Mouse (Mus musculus) large intestine, adult 2 months (tissue): ENCODE data around the gene Lepr. TPM values are rescaled to one million over a fixed set of nuclear protein-coding genes. Genes with fewer than 3 reads are reported as not detected.
"Not testable (repeated sequence)": the region's sequence is repeated elsewhere in the genome, so short reads cannot be mapped to it uniquely, and the experiment has no call there.

Source experiments
- DNase-seq: peaks from one replicate; pipeline ENCODE4 v3.0.0-alpha.2; 2012; ENCODE audit warnings: low read depth, low spot score
- WGBS: fragments of 180-500 bp; shearing (Covaris S2); methylation state at CpG from one replicate; pipeline ENCODE4 v1.1.7; 2018; 5-methylcytosine and 5-hydroxymethylcytosine counted together
- polyA plus RNA-seq: library from polyadenylated mRNA; depleted of rRNA; stranded (reverse); fragments of >200 nt; gene quantifications from 2 replicates; pipeline ENCODE4 v1.2.3, GENCODE M21; 2012; rRNA removed

Gene Lepr
- polyA plus RNA-seq, 1 experiment = 1.6 TPM

- no peak for DNase-seq
- WGBS = 29% methylated on average over 1 of the region's 1 CpGs
Observed at GRCm38 (mm10) chr4:101712563-101712962, 4.6 kb upstream of the Lepr start.

- no peak for DNase-seq
- WGBS = 80% methylated on average over 8 of the region's 8 CpGs
Observed at GRCm38 (mm10) chr4:101715302-101715701, 1.9 kb upstream of the Lepr start.

GRCm38 (mm10) chr4:101715805-101716204 is 1.4 kb upstream of the Lepr start:
- no peak for DNase-seq
- WGBS = 89% methylated on average over 6 of the region's 6 CpGs

- 21% methylated on average over 5 of the region's 5 CpGs for WGBS
- DNase-seq = no peak
Observed at GRCm38 (mm10) chr4:101718991-101719580, 1.9 kb downstream of the Lepr start.

GRCm38 (mm10) chr4:101721705-101722104 is 4.5 kb downstream of the Lepr start:
- WGBS = 74% methylated on average over 4 of the region's 4 CpGs
- no peak for DNase-seq

GRCm38 (mm10) chr4:101741973-101742372 is 24.8 kb downstream of the Lepr start:
- 84% methylated on average over 2 of the region's 2 CpGs for WGBS
- DNase-seq = no peak

GRCm38 (mm10) chr4:101745534-101745933 is 28.3 kb downstream of the Lepr start:
- 96% methylated on average over 4 of the region's 4 CpGs for WGBS

GRCm38 (mm10) chr4:101760490-101760889 is 43.3 kb downstream of the Lepr start:
- DNase-seq = no peak
- WGBS = 87% methylated on average over 5 of the region's 5 CpGs

More at GRCm38 (mm10) chr4:101745534-101745933, 28.3 kb downstream of the Lepr start:
- DNase-seq = no peak

- not testable (repeated sequence) for DNase-seq
- WGBS = 93% methylated on average over 4 of the region's 4 CpGs
Observed at GRCm38 (mm10) chr4:101843923-101844322, 126.7 kb downstream of the Lepr start, which contains the start of gene B020004J07Rik. Gene B020004J07Rik, minus strand, starts transcription at chr4:101844023.

- 66% methylated on average over 2 of the region's 2 CpGs for WGBS
- DNase-seq = no peak
Observed at GRCm38 (mm10) chr4:101850908-101851307, 133.7 kb downstream of the Lepr start.

- 45% methylated on average over 6 of the region's 6 CpGs for whole genome bisulfite sequencing
Observed at GRCm38 (mm10) chr4:101860873-101861272, 143.7 kb downstream of the Lepr start.

GRCm38 (mm10) chr4:101862289-101862688 is 145.1 kb downstream of the Lepr start:
- DNase-seq = no peak
- 85% methylated on average over 6 of the region's 6 CpGs for WGBS

More at GRCm38 (mm10) chr4:101860873-101861272, 143.7 kb downstream of the Lepr start:
- DNase-seq = no peak

Other genes starting within 250 kb of the Lepr start
- 0.44 and 0.57 TPM in 2 replicates for gene Dnajc6, start 220.8 kb upstream of the Lepr start, polyA plus RNA-seq
- gene Leprot, start 69.7 kb upstream of the Lepr start, polyA plus RNA-seq = 68.8 and 70.7 TPM in 2 replicates
- gene B020004J07Rik, start 126.6 kb downstream of the Lepr start, polyA plus RNA-seq = not detected in 2 replicates
- gene C130073F10Rik, start 176.4 kb downstream of the Lepr start, polyA plus RNA-seq = not detected in 2 replicates
- gene Gm12800, start 191.7 kb downstream of the Lepr start, polyA plus RNA-seq = not detected in 2 replicates
- not detected in 2 replicates for gene Gm12794, start 223.0 kb downstream of the Lepr start, polyA plus RNA-seq